Mouse (Mus musculus) fibroblast of lung, adult 2 months (primary cell): ENCODE measurements around the gene Atg7.

ENCODE experiments used
- DNase-seq: peaks from one replicate; pipeline ENCODE4 v3.0.0-alpha.2; 2011; ENCODE audit warnings: low read depth

Gene Atg7

GRCm38 (mm10) chr6:114735054-114735453 is 92.2 kb downstream of the Atg7 start:
- no peak for DNase-seq

DNA sequence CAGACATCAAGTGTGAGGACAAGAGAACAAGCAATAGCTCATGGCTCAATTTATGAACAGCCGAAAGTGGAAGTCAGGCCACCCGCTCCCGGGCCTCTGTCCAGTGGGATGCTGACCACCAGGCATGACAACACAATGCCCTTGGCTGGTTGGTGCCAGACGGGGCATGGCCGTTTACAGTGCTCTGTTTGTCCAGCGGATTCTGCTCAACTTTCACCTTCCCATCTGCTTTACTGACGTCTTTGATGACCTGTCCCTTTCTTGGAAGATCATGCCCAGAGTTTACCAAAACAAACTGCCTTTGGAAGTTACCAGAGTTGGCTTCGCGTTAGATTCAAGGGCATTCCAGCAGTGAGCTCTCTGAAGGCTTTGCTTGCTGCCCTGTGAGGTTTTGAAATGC is 93.5 kb downstream of the Atg7 start:
- DNase-seq: no peak

GRCm38 (mm10) chr6:114737181-114737580 is 94.3 kb downstream of the Atg7 start:
- no peak for DNase-seq

DNA sequence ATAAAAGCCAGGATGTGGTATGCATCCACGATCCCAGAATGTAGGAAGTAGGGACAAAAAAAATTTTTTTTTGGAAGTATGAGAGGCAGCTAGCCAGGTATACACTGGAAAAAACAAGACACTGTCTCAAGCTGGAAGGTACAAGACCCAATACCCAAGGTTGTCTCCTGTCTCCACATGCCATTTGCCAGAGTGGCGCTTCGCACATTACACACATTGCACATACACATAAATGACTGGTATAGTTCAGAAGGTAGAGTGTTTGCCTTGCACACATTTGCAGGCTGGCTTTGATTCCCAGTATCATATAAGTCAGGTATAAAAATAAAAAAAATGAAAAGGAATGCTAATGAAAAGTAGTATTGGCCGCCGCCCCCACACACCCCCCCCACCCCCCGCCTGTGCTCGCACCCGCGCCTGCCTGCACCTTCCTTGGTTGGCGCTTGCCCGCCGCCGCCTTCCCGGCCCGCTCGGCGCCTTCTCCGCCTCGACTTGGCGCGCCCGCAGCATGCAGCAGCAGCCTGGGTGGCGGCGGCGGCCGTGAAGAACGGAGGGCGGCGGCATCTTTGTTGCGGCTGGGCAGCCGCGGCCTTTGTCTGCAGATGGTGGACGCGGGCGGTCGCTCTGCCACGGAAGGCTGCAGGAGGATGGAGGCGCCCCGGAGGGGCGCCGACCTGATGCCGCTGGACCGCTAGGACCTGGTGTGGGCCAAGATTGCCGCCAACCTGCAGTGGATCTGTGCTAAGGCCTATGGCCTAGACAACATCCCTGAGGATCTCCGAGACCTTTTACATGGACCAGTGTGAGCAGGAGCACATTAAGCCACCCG is 95.2 kb downstream of the Atg7 start:
- no peak for DNase-seq

DNA sequence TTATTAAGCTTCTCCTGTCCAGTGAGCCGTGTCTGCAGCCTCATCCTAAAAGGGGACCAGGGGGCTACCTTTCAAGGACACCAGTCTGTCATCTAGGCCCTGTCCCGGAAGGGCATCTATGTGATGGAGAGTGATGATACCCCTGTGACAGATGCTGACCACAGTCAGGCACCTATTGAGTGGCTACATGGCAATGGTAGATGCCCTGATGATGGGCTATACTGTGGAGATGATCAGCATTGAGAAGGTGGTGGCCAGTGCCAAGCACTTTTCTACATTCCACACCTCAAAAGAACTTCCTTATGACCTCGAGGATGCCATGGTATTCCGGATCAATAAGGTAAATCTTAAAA is 95.8 kb downstream of the Atg7 start:
- DNase-seq: no peak

DNA sequence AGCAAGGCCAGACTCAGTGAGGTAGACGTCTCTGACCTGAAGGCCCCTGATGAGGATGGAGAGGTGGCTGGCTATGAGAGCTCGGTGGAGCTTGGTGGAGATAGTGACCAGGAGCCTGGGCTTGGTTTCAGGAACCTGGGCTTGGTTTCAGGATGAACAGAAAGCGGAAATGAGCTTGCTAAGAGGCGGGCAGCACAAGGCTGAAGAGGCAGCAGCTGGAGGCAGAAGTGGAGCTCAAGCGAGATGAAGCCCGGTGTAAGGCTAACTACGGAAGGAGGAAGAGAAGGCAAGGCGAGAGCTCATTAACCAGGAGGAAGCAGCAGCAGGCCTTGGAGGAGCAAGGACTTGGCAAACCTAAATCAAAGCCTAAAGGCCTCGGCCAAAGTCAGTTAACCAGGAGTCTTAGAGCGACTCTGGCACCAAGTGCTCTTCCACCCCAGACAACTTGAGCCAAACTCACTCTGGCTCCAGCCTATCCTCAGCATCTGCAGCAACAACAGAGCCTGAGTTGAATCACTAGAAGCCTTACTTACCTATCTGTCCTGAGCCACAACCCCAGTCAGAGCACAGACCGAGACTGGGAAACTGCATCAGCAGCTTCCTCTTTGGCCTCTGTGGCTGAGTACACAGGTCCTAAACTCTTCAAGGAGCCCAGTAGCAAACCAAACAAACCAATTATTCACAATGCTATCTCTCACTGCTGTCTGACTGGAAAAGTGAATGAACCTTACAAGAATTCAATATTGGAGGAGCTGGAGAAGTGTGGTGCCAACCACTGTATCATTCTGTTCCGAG is 99.5 kb downstream of the Atg7 start:
- DNase-seq: no peak

- DNase-seq: no peak
Observed at GRCm38 (mm10) chr6:114743126-114743525, 100.2 kb downstream of the Atg7 start.

DNA sequence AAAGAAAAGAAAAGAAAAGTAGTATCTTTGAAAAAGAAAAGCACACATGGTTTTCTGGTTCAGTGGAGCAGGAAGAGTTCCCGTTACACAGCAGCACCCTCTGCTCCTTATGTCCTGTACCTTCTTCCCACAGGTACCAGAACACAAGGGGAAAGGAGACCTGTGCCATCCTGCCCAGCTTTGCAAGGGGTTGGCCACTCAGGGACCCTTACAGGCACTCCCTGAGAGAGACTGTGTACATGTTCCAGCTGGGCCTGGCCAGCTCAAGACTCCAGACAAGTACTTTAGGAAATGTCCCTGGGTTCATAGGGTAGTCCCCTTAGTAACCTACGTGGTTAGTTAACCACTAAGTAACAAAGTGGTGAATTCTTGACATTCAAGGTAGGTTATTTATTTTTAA is 100.9 kb downstream of the Atg7 start:
- DNase-seq: no peak

- DNase-seq: peak; percentile 88
Observed at GRCm38 (mm10) chr6:114746439-114746974, 103.6 kb downstream of the Atg7 start.

DNA sequence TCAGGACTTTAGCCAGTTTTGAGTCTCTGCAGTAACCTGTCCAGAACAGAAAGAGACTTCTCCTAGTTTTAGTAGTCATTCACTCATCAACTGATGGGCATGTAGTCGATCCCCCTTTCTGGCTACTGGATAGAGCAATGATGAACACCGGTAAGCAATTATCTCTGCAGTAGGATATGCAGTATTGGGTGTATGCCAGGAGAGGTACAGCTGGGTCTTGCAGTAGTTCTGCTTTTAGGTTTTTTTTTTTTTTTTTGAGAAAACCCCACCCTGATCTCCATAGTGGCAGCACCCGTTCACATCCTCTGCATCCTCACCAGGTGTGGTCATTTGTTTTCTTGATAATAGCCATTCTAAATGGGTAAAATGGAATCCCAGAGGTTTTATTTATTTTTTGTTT is 105.5 kb downstream of the Atg7 start:
- no peak for DNase-seq

DNA sequence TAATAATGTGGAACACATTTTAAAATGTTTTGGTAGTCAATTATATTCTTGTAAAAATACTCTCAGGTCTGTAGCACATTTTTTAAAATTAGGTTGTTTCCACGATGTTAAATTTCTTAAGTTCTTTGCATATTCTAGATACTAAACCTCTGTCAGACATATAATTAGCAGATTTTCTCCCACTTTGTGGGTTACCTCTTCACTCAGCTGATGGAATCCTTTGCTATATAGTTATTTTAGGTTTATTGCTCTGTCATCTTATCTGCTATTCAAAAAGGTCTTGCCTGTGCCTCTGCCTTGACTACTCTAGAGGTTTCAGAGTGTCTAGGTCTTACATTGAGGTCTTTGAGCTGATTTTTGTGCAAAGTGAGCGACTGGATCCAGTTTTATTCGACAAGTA is 106.0 kb downstream of the Atg7 start:
- no peak for DNase-seq

DNA sequence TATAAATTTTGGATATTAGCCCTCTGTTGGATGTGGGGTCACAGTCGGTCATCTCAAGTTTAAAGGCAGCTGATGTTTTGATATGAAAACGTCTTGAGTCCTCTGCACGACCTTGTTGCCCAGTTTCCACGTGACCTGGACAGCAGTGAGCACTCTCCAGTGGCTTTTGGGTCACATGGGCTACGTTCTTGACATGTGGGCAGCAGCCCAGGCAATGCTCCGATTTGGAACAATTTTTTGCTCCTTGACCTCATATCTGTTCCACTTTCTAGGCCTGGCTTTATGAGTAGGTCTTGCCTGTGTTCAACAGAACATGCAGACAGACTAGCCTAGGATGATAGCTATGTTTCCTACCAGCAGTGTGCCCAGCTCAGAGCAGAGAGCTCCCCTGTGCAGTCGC is 115.9 kb downstream of the Atg7 start:
- no peak for DNase-seq

DNA sequence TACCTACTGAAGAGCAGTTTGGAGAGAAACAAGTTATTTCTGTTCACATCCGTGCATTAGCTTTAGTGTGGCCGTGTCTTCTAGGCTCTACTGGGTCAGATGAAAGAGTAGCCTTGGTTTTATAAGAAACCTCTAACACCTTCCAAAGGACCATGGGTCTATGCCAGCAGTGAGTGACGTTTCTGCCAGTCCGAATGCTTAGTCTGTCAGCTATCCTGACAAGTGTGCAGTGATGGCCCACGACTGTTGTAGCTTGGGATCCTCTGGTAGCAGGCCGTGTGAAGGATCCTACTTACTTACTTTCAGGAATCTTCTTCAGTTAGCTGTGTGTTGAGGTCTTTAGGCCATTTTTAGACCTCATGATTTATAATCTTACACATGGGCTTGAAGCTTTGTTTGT is 123.4 kb downstream of the Atg7 start:
- DNase-seq: no peak

GRCm38 (mm10) chr6:114767710-114768109 is 124.8 kb downstream of the Atg7 start:
- no peak for DNase-seq

- DNase-seq: no peak
Observed at GRCm38 (mm10) chr6:114770337-114770736, 127.4 kb downstream of the Atg7 start.

GRCm38 (mm10) chr6:114771502-114771901 is 128.6 kb downstream of the Atg7 start:
- no peak for DNase-seq

GRCm38 (mm10) chr6:114775210-114775609 is 132.3 kb downstream of the Atg7 start:
- DNase-seq: no peak

DNA sequence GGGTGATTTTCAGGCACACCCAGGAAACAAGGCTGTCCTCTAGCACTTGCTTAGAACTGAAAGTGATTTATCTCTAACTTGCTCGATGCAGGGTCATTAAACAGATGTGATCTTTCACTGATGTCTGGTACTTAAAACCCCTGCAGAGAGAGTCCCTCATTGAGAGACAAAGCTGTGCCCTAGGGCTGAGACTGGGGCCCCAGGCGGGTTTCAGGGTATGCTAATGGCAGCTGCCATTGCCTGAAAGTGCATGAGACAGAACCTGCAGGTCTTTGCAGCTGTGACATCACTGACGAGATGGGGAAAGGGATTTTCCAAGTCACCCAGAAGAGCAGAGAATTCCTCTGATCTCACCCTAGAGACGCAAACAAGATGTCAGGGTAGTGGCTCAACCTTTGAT is 135.0 kb downstream of the Atg7 start:
- DNase-seq: no peak

DNA sequence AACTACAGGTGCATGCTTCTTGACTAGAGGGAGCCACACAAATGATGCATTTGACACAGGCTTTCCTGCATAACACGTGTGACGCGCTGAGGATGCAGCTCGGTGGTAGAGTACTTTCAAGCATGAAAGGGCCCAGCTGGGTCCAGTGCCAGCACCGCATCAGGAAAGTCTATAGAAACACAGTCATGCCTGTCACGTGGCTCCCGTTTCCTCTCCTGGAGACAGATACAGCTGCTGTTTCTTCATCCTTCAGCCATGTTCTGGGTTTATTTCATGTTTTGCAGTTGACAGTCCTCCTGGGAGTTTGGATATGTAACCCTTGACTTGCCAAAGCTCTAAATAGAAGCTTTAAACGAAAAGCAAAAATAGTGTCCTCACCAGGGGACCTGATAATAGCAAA is 135.8 kb downstream of the Atg7 start:
- DNase-seq: no peak

DNA sequence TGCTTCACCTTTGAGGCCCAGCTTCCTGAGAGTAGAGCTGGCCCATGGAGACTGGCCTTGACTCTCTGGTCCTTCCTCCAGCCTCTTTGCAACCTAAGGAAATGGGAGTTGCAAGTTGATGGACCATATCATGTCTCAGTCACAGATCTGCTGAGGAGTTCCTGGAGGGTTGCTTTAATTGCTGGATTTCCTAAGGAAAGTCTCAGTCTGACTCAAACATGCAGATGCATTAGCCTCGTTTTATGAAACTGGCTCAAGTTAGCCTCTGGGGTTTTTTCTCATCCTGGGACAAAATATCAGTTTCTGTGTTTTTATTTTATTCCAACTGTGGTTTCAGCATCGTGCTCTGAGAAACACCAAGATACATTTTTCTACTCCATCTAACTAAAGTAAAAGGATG is 137.7 kb downstream of the Atg7 start:
- no peak for DNase-seq

DNA sequence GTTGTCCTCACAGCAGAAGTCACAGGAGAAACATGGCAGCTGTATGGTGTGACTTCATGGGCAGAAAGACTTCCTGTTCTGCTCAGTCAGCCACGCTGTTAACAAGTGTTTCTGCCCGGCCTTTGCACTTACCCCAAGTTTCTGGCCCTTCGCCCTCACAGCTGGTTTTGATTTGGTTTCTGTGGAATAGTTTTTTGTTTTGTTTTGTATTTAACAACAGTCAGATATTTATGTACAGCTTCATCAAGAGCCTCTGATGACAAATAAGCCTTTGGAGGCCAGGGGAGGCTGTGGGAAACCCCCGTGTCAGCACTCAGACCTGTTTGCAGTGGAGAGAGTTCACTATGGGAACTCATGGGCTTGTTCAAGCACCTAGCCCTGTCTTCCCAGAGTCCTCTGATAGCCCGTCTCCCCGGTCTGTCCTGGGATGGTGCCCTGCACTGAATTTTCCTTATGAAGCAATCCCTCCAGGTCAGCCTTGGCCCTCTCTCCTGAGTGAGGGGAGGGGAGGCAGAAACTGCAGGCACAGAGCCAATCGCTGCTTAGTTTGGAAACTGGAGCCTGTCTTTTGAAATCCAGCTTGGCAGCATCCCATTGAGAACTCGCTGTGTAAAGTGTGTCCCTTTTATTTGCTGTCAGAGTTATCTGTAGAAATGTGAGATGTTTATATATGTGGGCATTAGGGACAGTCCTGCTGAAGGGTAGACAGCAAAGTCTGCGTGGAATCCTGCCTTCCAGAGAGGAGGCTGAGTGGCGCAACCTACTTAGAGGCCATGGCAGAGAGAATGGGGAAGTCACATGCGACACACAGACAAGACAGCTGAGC is 138.7 kb downstream of the Atg7 start:
- DNase-seq: peak; percentile 97

DNA sequence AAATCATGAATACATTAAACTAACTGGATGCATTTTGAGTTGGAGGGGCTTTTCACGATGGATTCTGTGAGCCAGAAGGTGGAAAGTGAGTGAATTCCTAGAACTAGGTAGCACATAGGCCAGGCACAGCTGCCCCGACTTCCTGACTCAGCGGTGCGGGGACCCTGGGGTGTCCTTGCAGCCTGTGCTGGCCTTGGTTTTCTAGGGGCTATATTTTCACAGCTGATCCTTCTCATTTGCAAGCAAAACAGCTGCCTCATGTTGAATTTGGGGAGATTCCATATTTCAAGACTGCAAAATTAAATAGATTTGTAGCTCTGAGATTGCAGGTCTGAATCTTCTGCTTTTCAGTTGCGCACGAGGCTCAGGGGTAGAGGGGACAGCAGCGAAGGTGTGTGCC is 139.6 kb downstream of the Atg7 start:
- no peak for DNase-seq
